Mouse (Mus musculus) hindbrain, embryonic 16.5 days (tissue): Measurements from ENCODE around the gene Cntrob. TPM values are rescaled to one million over a fixed set of nuclear protein-coding genes. Genes with fewer than 3 reads are reported as not detected.
A peak's percentile ranks its signal among the peaks of the same experiment; 100 is the strongest.

ENCODE experiments used
- ATAC-seq: fragments of 200-750 bp; cut with Nextera tagmentation; 2 replicates; pipeline ENCODE4 v1.8.0; 2017; ENCODE audit warnings: moderate TSS enrichment, moderate library complexity
- H3K27ac ChIP-seq: fragments of 300-500 bp; sonication (generic); 2 replicates; pipeline ENCODE4 v1.5.1; 2014; ENCODE audit warnings: low read depth, mild to moderate bottlenecking, control low read depth, low read length, moderate library complexity
- H3K27me3 ChIP-seq: fragments of 300-500 bp; sonication (generic); replicated peaks from 2 replicates; pipeline ENCODE4 v1.6.1; 2014; ENCODE audit warnings: low read length; ENCODE audit not compliant: control insufficient read depth, insufficient read depth
- H3K36me3 ChIP-seq: fragments of 300-500 bp; sonication (generic); 2 replicates; pipeline ENCODE4 v1.6.1; 2014; ENCODE audit warnings: mild to moderate bottlenecking, low read length, moderate library complexity, mixed read lengths; ENCODE audit not compliant: control insufficient read depth, insufficient read depth
- H3K4me1 ChIP-seq: fragments of 300-500 bp; sonication (generic); 2 replicates; pipeline ENCODE4 v1.6.1; 2014; ENCODE audit warnings: low read depth, low read length; ENCODE audit not compliant: control insufficient read depth, insufficient read depth
- H3K4me2 ChIP-seq: fragments of 300-500 bp; sonication (generic); 2 replicates; pipeline ENCODE4 v1.6.1; 2014; ENCODE audit warnings: mild to moderate bottlenecking, low read length, control low read depth, moderate library complexity
- H3K4me3 ChIP-seq: fragments of 300-500 bp; sonication (generic); 2 replicates; pipeline ENCODE4 v1.5.1; 2014; ENCODE audit warnings: mild to moderate bottlenecking, low read length, control low read depth, moderate library complexity
- H3K9ac ChIP-seq: fragments of 300-500 bp; sonication (generic); 2 replicates; pipeline ENCODE4 v1.6.1; 2014; ENCODE audit warnings: low read depth, mild to moderate bottlenecking, control low read depth, low read length, moderate library complexity
- H3K9me3 ChIP-seq: fragments of 300-500 bp; sonication (generic); 2 replicates; pipeline ENCODE4 v1.6.1; 2014; ENCODE audit warnings: mild to moderate bottlenecking, low read length, moderate library complexity; ENCODE audit not compliant: control insufficient read depth
- WGBS: fragments of 180-500 bp; shearing (Covaris S2); extraction: QIAGEN DNeasy Blood & Tissue Kit; methylation state at CpG from one replicate; pipeline ENCODE4 v1.1.7; 2014; 5-methylcytosine and 5-hydroxymethylcytosine counted together
- polyA plus RNA-seq: library from polyadenylated mRNA; unstranded; fragments of >200 nt; fragmentation: Nextera tagmentation; extraction: Ambion mirVana; gene quantifications from 2 replicates; pipeline ENCODE4 v1.2.1, GENCODE M21; 2015

Cntrob gene
- polyA plus RNA-seq, 1 experiment from 2014 or later = 15.5 TPM

DNA sequence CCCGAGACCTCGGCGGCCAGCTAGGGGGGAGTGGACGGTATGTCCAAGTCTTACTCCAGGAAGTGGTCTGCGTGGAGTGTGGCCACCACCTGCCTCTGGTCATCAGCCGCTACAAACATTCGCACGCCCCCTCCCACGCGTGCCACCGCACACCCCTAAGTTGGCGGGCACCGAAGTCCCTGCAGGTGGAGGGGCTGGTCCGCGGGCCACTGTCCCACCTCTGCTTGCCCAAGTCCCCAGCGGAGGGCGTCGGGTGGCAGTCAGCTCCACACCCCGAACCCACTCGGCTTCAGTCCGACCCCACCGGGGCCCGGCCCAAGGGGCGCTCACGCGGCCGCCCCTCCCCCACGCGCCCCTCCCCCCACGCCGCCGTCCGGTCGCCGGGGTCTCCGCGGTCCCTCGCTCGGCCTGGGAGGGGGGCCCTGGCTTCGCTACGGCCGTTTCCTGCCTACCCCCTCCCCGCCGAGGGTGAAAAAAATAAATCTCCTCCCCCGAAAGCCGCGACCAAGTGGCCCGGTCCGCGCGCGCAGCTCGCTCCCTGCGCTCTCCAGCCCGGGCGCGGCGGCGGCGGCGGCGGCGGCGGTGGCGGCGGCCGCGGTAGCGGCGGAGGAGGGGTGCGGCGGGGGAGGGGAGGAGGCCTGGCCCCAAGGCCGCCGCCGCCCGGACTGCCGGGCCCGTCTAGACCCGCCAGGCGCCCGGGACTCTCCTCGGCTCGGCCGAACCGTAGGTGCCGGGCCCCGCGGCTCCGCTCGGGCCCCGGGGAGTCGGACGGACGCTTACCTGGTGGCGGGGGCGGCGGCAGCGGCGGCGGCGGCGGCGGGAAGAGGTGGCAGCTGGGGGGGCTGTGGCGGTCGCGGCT is 45.0 kb upstream of the Cntrob start:
- Histone ChIP-seq H3K4me1 (peaks cover 50% of the 10 kb centered on the region), H3K36me3 (no peaks in the 10 kb centered on the region), H3K27me3 (no peaks in the 10 kb centered on the region), H3K4me2 (peak overlapping the region; percentile 91), H3K9ac (peak overlapping the region; percentile 100), H3K9me3 (no peaks in the 10 kb centered on the region), H3K4me3 (peak overlapping the region; percentile 91), H3K27ac (peak overlapping the region; percentile 100)
- ATAC-seq = no peak
- WGBS = under 1% methylated on average over 64 of the region's 106 CpGs

DNA sequence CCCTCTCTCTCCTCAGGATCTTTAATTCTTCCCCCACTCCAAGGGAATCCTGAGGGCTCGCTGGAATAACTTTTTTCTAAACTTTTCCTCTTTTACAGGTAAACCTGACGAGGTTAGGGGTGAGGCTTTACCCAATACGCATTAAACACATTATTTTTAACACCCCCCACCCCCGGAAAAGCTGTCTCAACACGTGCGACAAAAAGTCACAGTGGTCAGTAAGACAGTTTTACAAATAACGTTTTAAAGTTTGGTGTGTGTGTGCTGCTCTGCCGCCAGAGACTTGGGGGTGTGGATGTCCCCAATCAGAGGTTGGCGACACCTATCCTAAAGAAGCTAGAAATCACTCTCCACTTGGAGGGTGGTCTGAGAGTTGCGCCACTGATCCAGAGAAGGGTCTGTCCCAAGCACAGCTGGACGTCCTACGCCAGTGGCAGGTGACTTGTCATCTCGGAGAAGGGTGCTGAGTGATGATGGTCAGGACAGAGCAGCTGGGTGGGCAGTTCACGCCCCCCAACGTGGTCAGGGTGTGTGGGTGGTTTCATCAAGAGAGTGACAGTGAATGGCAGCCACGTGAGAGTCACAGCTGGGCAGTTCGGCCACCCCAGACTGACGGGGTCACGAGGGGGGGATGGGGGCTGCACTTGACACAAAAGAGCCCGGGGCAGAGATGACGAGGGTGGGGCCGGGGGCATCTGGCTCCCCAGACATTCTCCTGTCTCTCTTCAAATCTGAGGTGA is 44.2 kb upstream of the Cntrob start:
- Histone ChIP-seq H3K4me1 (peaks cover 50% of the 10 kb centered on the region), H3K9ac (peak overlapping the region; percentile 100), H3K27me3 (no peaks in the 10 kb centered on the region), H3K4me3 (peak overlapping the region; percentile 91), H3K9me3 (no peaks in the 10 kb centered on the region), H3K4me2 (peak overlapping the region; percentile 91), H3K36me3 (peaks cover 2% of the 10 kb centered on the region), H3K27ac (peak overlapping the region; percentile 100)
- no peak for ATAC-seq
- under 1% methylated on average over 21 of the region's 22 CpGs for WGBS

DNA sequence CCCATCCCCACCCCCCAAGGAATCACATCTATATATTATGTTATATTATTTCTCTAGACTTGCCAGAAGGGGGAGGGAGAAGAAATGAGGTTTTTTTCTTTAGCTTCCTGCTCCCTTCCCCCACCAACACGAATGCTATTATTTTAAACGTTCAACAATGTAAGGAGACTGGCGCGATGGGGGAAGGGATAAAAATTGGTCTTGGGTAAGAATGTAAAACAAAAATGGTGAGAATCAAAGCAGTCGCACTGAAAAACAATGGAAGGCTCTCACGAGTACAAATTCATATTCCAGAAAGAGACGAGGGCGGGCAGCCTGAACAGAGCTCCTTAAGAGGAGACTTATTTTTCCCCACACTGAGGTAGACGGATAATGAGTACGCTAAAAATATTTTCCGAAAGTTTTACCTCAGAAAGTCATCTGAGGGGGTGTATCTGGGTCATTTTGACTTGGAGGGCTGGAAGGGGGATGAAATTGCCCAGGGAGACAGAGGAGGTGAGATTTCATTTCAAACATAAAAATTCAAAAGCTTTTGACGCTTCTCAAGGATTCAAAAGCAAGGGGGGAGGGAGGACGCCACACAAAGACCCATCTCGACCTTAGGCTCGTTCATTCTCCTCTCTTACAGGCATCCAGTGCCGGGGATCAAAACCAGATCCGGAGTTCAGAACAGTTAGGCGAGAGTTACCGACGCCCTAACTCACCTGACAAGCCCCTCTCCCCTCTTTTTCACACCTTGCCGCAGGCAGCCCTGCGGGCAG is 43.5 kb upstream of the Cntrob start:
- H3K4me1 ChIP-seq = peaks cover 44% of the 10 kb centered on the region

DNA sequence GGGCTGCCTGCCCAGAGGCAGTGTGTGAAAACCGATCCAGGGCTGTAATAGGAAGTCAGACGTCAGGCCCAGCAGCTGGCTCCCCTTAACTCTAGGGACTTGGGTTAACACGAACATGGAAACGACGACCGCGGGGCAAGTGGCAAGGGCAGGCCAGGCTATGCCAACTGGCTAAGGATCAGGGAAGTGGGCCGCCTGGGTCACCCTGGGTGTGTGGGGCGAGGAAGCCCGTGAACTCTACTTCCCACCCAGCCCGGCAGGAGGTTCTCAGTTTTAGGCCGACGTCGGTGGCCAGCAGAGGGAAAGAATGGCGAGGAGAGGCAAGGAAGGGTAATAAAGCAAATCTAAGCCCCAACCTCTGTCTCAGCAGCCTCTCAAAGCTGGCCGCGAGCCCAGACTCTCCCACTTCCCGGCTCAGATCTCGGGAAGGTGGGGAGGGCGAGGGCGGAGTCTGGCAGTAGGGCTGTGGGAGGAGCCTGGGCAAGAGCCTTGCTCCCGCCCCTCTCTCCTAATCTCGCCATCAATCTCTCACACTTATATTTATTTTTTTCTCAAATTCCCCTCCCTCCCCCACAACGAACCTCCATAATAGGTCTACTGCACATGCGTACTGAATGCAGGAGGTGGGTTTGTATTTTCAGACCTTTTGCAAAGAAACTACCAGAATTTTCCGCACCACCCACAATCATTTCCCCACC is 42.7 kb upstream of the Cntrob start:
- peaks cover 37% of the 10 kb centered on the region for H3K4me1 ChIP-seq
- H3K36me3 ChIP-seq = peaks cover 14% of the 10 kb centered on the region
- ATAC-seq = peak; percentile 83
- H3K4me2 ChIP-seq = peak overlapping the region; percentile 91
- 2% methylated on average over 25 of the region's 26 CpGs for WGBS
- H3K9ac ChIP-seq = peak overlapping the region; percentile 100
- peak overlapping the region; percentile 100 for H3K27ac ChIP-seq
- H3K27me3 ChIP-seq = no peaks in the 10 kb centered on the region
- H3K4me3 ChIP-seq = peak overlapping the region; percentile 91
- H3K9me3 ChIP-seq = no peaks in the 10 kb centered on the region

More for the DNA sequence above, 43.5 kb upstream of the Cntrob start:
- peak overlapping the region; percentile 91 for H3K4me3 ChIP-seq
- H3K27me3 ChIP-seq = no peaks in the 10 kb centered on the region
- peaks cover 7% of the 10 kb centered on the region for H3K36me3 ChIP-seq
- H3K9me3 ChIP-seq = no peaks in the 10 kb centered on the region
- ATAC-seq = no peak
- H3K27ac ChIP-seq = peak overlapping the region; percentile 100
- H3K4me2 ChIP-seq = peak overlapping the region; percentile 91
- under 1% methylated on average over 22 of the region's 22 CpGs for WGBS
- peak overlapping the region; percentile 100 for H3K9ac ChIP-seq

DNA sequence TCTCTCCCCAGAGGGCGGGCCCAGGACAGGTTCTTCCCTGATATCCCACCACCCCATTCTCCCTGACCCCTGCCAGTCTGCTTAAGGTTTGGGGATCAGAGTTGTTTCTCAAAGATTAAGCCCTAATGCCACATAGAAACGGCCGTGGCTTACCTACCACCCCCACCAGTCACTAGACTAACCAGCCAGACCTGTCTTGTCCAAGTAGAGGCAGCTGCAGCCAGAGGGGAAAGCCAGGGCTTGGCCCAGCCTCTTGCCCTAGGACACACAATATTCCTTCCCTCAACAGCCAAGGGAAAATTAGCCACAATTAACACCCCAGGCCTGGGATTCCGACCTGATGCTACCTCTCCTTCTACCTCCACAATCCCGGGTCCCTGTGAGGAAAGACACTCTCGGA is 42.1 kb upstream of the Cntrob start:
- ATAC-seq = no peak; the same call in 1 of the 2 replicates
- WGBS = 22% methylated on average over 6 of the region's 6 CpGs
- Histone ChIP-seq H3K9me3 (no peaks in the 10 kb centered on the region), H3K4me3 (peak overlapping the region; percentile 91), H3K27me3 (no peaks in the 10 kb centered on the region), H3K27ac (peak overlapping the region; percentile 100), H3K9ac (peak overlapping the region; percentile 69), H3K4me2 (peak overlapping the region; percentile 91), H3K36me3 (peaks cover 20% of the 10 kb centered on the region), H3K4me1 (peaks cover 31% of the 10 kb centered on the region)

DNA sequence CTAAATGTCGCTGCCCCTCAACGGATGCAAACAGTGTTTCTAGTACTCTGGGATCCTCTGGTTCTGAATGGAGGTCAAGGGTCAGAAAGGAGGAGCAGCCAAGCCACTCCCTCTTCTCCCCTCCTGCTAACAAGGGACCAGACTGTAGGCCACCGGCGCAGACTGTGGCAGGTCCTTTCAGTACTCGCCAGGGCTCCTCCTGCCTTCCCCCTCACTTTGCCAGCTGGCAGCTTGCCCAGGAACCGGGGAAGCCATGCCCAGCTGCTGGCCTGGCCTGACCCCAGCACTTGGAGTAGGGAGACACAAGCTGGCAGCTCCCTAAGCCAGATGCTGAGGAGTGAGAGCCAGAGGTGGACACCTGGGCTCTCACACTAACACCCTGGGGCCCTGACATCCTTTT is 41.3 kb upstream of the Cntrob start:
- Histone ChIP-seq H3K9ac (peak overlapping the region; percentile 69; the same call in 1 of the 2 replicates), H3K36me3 (peaks cover 28% of the 10 kb centered on the region), H3K4me2 (peak overlapping the region; percentile 91), H3K27me3 (no peaks in the 10 kb centered on the region), H3K4me1 (peaks cover 29% of the 10 kb centered on the region), H3K27ac (peak overlapping the region; percentile 100), H3K9me3 (no peaks in the 10 kb centered on the region), H3K4me3 (peak overlapping the region; percentile 4; the same call in 1 of the 2 replicates)
- 5% methylated on average over 6 of the region's 6 CpGs for WGBS
- peak; percentile 77 for ATAC-seq

DNA sequence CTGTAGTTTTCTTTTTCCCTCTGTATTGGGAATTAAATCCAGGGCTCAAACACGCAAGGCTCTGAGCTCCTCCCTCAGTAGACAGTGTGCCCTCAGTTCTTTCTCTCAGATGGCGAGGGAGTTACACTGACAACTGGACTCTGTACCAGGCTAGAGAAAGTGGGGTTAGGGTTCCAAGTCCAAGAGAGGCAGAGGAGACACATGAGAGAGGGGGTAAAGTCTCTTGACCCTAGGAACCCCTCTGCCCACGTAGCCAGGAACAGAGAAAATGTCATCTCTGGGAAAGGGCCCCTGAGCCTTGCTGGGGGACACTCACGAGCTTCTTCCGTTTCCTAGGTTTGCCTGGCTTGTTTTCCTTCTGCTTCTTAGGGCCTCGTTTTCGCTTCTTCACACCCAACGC is 40.8 kb upstream of the Cntrob start:
- peaks cover 34% of the 10 kb centered on the region for H3K36me3 ChIP-seq
- H3K9ac ChIP-seq = no peak overlapping the region
- peak overlapping the region; percentile 91 for H3K4me2 ChIP-seq
- WGBS = 39% methylated on average over 8 of the region's 8 CpGs
- H3K27me3 ChIP-seq = no peaks in the 10 kb centered on the region
- ATAC-seq = no peak
- H3K27ac ChIP-seq = peak overlapping the region; percentile 100
- no peak overlapping the region for H3K4me3 ChIP-seq
- no peaks in the 10 kb centered on the region for H3K9me3 ChIP-seq
- H3K4me1 ChIP-seq = peaks cover 29% of the 10 kb centered on the region

DNA sequence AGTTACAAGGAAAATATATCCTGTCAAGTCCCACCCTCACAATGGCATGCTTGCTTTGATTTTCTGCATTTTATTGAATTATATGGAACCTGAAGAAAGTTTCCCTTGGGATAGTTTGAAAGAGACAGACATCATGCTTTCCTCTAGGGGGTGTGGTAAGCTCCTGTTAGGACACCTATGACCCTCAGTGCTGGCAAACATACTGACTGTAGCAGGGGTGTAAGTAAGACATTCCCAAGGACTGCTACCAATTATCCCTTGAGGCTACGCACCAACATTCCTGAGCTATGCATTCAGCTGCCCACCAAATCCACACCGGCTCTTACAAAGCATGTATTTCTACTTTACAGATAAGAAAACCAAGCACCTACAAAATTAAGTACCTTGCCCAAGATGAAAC is 38.9 kb upstream of the Cntrob start:
- 93% methylated on average over 2 of the region's 2 CpGs for WGBS
- H3K4me1 ChIP-seq = peaks cover 22% of the 10 kb centered on the region
- no peak for ATAC-seq
- no peak overlapping the region for H3K4me2 ChIP-seq
- H3K9ac ChIP-seq = no peak overlapping the region
- peaks cover 50% of the 10 kb centered on the region for H3K36me3 ChIP-seq
- H3K9me3 ChIP-seq = no peaks in the 10 kb centered on the region
- H3K27me3 ChIP-seq = no peaks in the 10 kb centered on the region
- H3K27ac ChIP-seq = no peak overlapping the region
- no peak overlapping the region for H3K4me3 ChIP-seq
